Comparison of ENCODE assay signal across 8 mouse cellular contexts in genomic region chr8:56550558-56551360, GRCm38 (mm10). TPM values are rescaled to one million over a fixed set of nuclear protein-coding genes. Genes with fewer than 3 reads are reported as not detected.
DNase-seq lines count a peak whose midpoint lies in the region; ATAC-seq lines count a peak whose summit lies in the region.

Cep44 (minus strand) TSS chr8:56551047.
Fbxo8 (plus strand) TSS chr8:56551090.

- peak; percentile 83 for DNase-seq in T-cell, adult 2 months (ENCODE audit: low spot score)
- DNase-seq in cerebellum, postnatal 36 days = peak; percentile 78 to 85
- peak; percentile 78 to 88 for DNase-seq in frontal cortex, postnatal 36 days (ENCODE audit: low spot score in 2 of 2)
- peak; percentile 77 for DNase-seq in left cerebral cortex, adult 11 months (ENCODE audit: low spot score)
- DNase-seq in lung, postnatal 4 days = peak; percentile 79 to 85
- DNase-seq in retina, postnatal 7 days (ENCODE audit: low read depth, low spot score) = peak; percentile 90
- peak; percentile 62 for DNase-seq in urinary bladder, adult 2 months (ENCODE audit: low spot score)

- H3K27me3 ChIP-seq in hindbrain, embryonic 15.5 days = no peaks in the 10 kb centered on the region

- H3K36me3 ChIP-seq in hindbrain, embryonic 15.5 days = no peaks in the 10 kb centered on the region

- peaks cover 17% of the 10 kb centered on the region for H3K4me1 ChIP-seq in hindbrain, embryonic 15.5 days (replicated peaks)

- peak within 1 kb of the TSS; percentile 88 for H3K27ac ChIP-seq in hindbrain, embryonic 15.5 days (replicated peaks)

- no peaks in the 10 kb centered on the region for H3K9me3 ChIP-seq in hindbrain, embryonic 15.5 days

- peak within 1 kb of the TSS; percentile 70 for H3K9ac ChIP-seq in hindbrain, embryonic 15.5 days

- H3K4me3 ChIP-seq in hindbrain, embryonic 15.5 days = peak within 1 kb of the TSS; percentile 86

- ATAC-seq in hindbrain, embryonic 15.5 days (ENCODE audit: low FRiP score, low read depth) = peak; percentile 94

- under 1% methylated on average over 53 of the region's 53 CpGs for WGBS in hindbrain, embryonic 15.5 days

- peak within 1 kb of the TSS; percentile 70 for H3K4me2 ChIP-seq in hindbrain, embryonic 15.5 days

RNA-seq across cellular contexts. Expression of gene Cep44, which starts in this region (rescaled TPM):
- polyA plus RNA-seq in hindbrain, embryonic 15.5 days (2015; fragmentation: Nextera tagmentation; extraction: Ambion mirVana) = 23.9 and 24.5 TPM in 2 replicates
- 19.4 and 25.5 TPM in 2 replicates for polyA plus RNA-seq in urinary bladder, adult 2 months (2012; rRNA removed)

RNA-seq across cellular contexts. Expression of gene Fbxo8, which starts in this region (rescaled TPM):
- polyA plus RNA-seq in hindbrain, embryonic 15.5 days (2015; fragmentation: Nextera tagmentation; extraction: Ambion mirVana) = 37.8 and 42.4 TPM in 2 replicates
- 33.9 and 36.5 TPM in 2 replicates for polyA plus RNA-seq in urinary bladder, adult 2 months (2012; rRNA removed)

Comparison
In these comparisons a context has a peak if more than half of its experiments do, and no peak if none do; other contexts are left out.
1. Peak in every context shown above with its lines: DNase-seq, ATAC-seq, H3K4me3 ChIP-seq and H3K27ac ChIP-seq.